Mouse (Mus musculus): Measurements from ENCODE around the gene Ttc7b. TPM values are rescaled to one million over a fixed set of nuclear protein-coding genes. Genes with fewer than 3 reads are reported as not detected.

Ttc7b gene
- polyA plus RNA-seq, 1 experiment from 2014 or later: 6.6 TPM

GRCm38 (mm10) chr12:100321545-100321944 is 199.1 kb downstream of the Ttc7b start:
- DNase-seq (ENCODE audit: low spot score) (no peak), ATAC-seq (no peak)
- Histone ChIP-seq H3K4me3 (ENCODE audit: low read depth, low read length) (no peak overlapping the region), H3K9me3 (ENCODE audit: low read length) (no peaks in the 10 kb centered on the region), H3K27ac (ENCODE audit: low read length) (no peak overlapping the region), H3K4me2 (replicated peaks; ENCODE audit: low read depth, low read length) (no peak overlapping the region), H3K27me3 (replicated peaks; ENCODE audit: insufficient read depth, low read length) (no peaks in the 10 kb centered on the region), H3K9ac (replicated peaks; ENCODE audit: low read depth) (no peak overlapping the region), H3K36me3 (ENCODE audit: insufficient read depth, low read length) (no peaks in the 10 kb centered on the region), H3K4me1 (ENCODE audit: insufficient read depth, low read depth, low read length) (no peaks in the 10 kb centered on the region)
- no peak for TF ChIP-seq CTCF (IDR thresholded peaks at IDR 0.05)
- no peak for TF ChIP-seq EP300 (IDR thresholded peaks at IDR 0.05)
- 82% methylated on average over 4 of the region's 4 CpGs for WGBS

- ATAC-seq (no peak), DNase-seq (ENCODE audit: low spot score) (no peak)
- no peak overlapping the region for H3K4me3 ChIP-seq (ENCODE audit: low read depth, low read length)
- TF ChIP-seq CTCF (IDR thresholded peaks at IDR 0.05) (no peak), EP300 (IDR thresholded peaks at IDR 0.05) (no peak)
- H3K9me3 ChIP-seq (ENCODE audit: low read length): no peaks in the 10 kb centered on the region
- H3K36me3 ChIP-seq (ENCODE audit: insufficient read depth, low read length): no peaks in the 10 kb centered on the region
- H3K27ac ChIP-seq (ENCODE audit: low read length): no peak overlapping the region
- no peaks in the 10 kb centered on the region for H3K27me3 ChIP-seq (replicated peaks; ENCODE audit: insufficient read depth, low read length)
- no peak overlapping the region for H3K9ac ChIP-seq (replicated peaks; ENCODE audit: low read depth)
- no peaks in the 10 kb centered on the region for H3K4me1 ChIP-seq (ENCODE audit: insufficient read depth, low read depth, low read length)
- WGBS: 71% methylated on average over 4 of the region's 4 CpGs
- H3K4me2 ChIP-seq (replicated peaks; ENCODE audit: low read depth, low read length): no peak overlapping the region
These were observed 200.9 kb downstream of the Ttc7b start for GRCm38 (mm10) chr12:100319746-100320145.

DNA sequence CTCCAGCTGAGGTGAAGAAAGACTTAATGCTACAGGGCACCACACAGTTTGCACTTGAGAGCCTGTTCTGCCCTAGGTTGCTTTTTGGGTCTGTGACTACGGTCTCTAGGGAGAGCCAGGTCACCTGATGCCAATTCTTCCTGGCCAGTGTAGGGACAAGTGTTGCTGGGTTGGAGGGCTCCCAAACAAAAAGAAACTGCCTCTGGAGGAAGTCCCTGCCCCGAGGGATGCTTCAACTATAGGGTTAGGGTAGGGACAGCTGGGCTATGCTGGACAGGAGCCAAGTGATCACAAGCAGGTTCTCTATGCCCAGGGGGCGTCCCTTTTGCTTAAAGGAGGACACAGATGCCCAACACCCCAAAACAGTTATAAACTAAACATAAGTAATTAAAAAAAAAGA is 202.7 kb downstream of the Ttc7b start:
- Histone ChIP-seq H3K9ac (replicated peaks; ENCODE audit: low read depth) (no peak overlapping the region), H3K27ac (ENCODE audit: low read length) (no peak overlapping the region), H3K4me3 (ENCODE audit: low read depth, low read length) (no peak overlapping the region), H3K9me3 (ENCODE audit: low read length) (no peaks in the 10 kb centered on the region), H3K4me1 (ENCODE audit: insufficient read depth, low read depth, low read length) (no peaks in the 10 kb centered on the region), H3K27me3 (replicated peaks; ENCODE audit: insufficient read depth, low read length) (no peaks in the 10 kb centered on the region), H3K36me3 (ENCODE audit: insufficient read depth, low read length) (no peaks in the 10 kb centered on the region), H3K4me2 (replicated peaks; ENCODE audit: low read depth, low read length) (no peak overlapping the region)
- WGBS: 54% methylated on average over 3 of the region's 3 CpGs
- no peak for DNase-seq (ENCODE audit: low spot score)
- no peak for ATAC-seq
- TF ChIP-seq CTCF (IDR thresholded peaks at IDR 0.05): no peak
- no peak for TF ChIP-seq EP300 (IDR thresholded peaks at IDR 0.05)

GRCm38 (mm10) chr12:100316094-100316493 is 204.5 kb downstream of the Ttc7b start:
- 81% methylated on average over 9 of the region's 9 CpGs for WGBS
- H3K9me3 ChIP-seq (ENCODE audit: low read length): no peaks in the 10 kb centered on the region
- no peaks in the 10 kb centered on the region for H3K4me1 ChIP-seq (ENCODE audit: insufficient read depth, low read depth, low read length)
- H3K27me3 ChIP-seq (replicated peaks; ENCODE audit: insufficient read depth, low read length): no peaks in the 10 kb centered on the region
- H3K4me2 ChIP-seq (replicated peaks; ENCODE audit: low read depth, low read length): no peak overlapping the region
- H3K9ac ChIP-seq (replicated peaks; ENCODE audit: low read depth): no peak overlapping the region
- DNase-seq (ENCODE audit: low spot score) (no peak), ATAC-seq (no peak)
- no peak overlapping the region for H3K27ac ChIP-seq (ENCODE audit: low read length)
- no peaks in the 10 kb centered on the region for H3K36me3 ChIP-seq (ENCODE audit: insufficient read depth, low read length)
- TF ChIP-seq CTCF (IDR thresholded peaks at IDR 0.05) (no peak), EP300 (IDR thresholded peaks at IDR 0.05) (no peak)
- no peak overlapping the region for H3K4me3 ChIP-seq (ENCODE audit: low read depth, low read length)

DNA sequence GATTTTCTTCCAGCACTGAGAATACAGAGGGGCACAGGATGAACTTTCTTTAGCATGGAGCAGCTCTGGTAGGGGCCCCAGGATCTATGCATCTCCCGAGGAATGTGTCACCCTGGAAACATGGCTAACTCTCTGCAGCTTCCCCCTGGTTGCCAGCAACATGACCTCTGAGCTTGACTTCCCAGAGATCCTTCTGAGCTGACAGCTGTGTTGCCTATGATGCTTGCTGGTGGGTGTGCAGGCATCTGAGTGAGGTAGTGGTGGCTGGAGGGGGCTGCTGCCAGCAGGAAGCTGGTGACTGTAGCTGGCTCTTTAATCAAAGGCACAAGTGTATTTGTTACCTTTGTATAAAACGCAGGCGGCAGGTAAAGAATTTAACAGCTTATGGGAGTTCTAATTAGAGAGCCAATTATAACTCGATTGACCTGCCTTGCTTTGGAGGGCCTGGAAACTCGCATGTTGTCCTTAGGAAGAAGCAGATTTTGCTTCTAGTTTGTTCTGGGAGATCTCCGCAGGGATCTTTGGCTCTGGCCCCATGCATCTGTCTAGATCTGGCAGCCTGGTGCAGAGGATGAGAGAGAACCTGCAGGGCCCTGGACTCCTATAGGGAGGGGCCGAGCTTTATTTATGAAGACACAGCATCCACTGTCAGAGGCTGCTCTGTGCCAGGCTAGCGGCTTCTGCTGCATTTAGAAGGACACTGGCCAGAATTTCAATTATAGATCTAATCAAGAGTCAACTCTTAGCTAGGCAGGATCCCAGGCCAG is 205.3 kb downstream of the Ttc7b start:
- ATAC-seq: no peak
- Histone ChIP-seq H3K27me3 (replicated peaks; ENCODE audit: insufficient read depth, low read length) (no peaks in the 10 kb centered on the region), H3K9me3 (ENCODE audit: low read length) (no peaks in the 10 kb centered on the region), H3K4me2 (replicated peaks; ENCODE audit: low read depth, low read length) (no peak overlapping the region), H3K36me3 (ENCODE audit: insufficient read depth, low read length) (no peaks in the 10 kb centered on the region), H3K4me1 (ENCODE audit: insufficient read depth, low read depth, low read length) (no peaks in the 10 kb centered on the region), H3K4me3 (ENCODE audit: low read depth, low read length) (no peak overlapping the region), H3K9ac (replicated peaks; ENCODE audit: low read depth) (no peak overlapping the region), H3K27ac (ENCODE audit: low read length) (no peak overlapping the region)
- DNase-seq (ENCODE audit: low spot score): no peak
- TF ChIP-seq CTCF (IDR thresholded peaks at IDR 0.05) (no peak), EP300 (IDR thresholded peaks at IDR 0.05) (no peak)
- 82% methylated on average over 8 of the region's 8 CpGs for WGBS

GRCm38 (mm10) chr12:100313785-100314375 is 206.7 kb downstream of the Ttc7b start:
- WGBS: 64% methylated on average over 12 of the region's 12 CpGs
- DNase-seq (ENCODE audit: low spot score): no peak
- Histone ChIP-seq H3K4me2 (replicated peaks; ENCODE audit: low read depth, low read length) (no peak overlapping the region), H3K9me3 (ENCODE audit: low read length) (no peaks in the 10 kb centered on the region), H3K4me3 (ENCODE audit: low read depth, low read length) (no peak overlapping the region), H3K9ac (replicated peaks; ENCODE audit: low read depth) (no peak overlapping the region), H3K27me3 (replicated peaks; ENCODE audit: insufficient read depth, low read length) (no peaks in the 10 kb centered on the region), H3K4me1 (ENCODE audit: insufficient read depth, low read depth, low read length) (no peaks in the 10 kb centered on the region), H3K36me3 (ENCODE audit: insufficient read depth, low read length) (no peaks in the 10 kb centered on the region), H3K27ac (ENCODE audit: low read length) (no peak overlapping the region)
- TF ChIP-seq CTCF (IDR thresholded peaks at IDR 0.05) (no peak), EP300 (IDR thresholded peaks at IDR 0.05) (no peak)
- no peak for ATAC-seq
